Mouse (Mus musculus) liver, adult 2 months (tissue): ENCODE results near the gene Slc31a2. TPM values are rescaled to one million over a fixed set of nuclear protein-coding genes. Genes with fewer than 3 reads are reported as not detected.

Experiments
- DNase-seq: peaks from one replicate; pipeline ENCODE4 v3.0.0-alpha.2; 2011; ENCODE audit warnings: low read depth, low spot score; ENCODE audit errors: extremely low read depth
- H3K27ac ChIP-seq: fragments of 200-500 bp; replicated peaks from 2 replicates; pipeline ENCODE4 v1.5.1; 2012; ENCODE audit warnings: low read depth, mild to moderate bottlenecking, control low read depth, inconsistent platforms, low read length; ENCODE audit not compliant: insufficient read depth
- H3K27me3 ChIP-seq: fragments of 200-500 bp; 2 replicates; pipeline ENCODE4 v1.6.1; 2012; ENCODE audit warnings: mild to moderate bottlenecking, moderate library complexity, low read length, inconsistent platforms; ENCODE audit not compliant: control insufficient read depth, insufficient read depth
- H3K36me3 ChIP-seq: fragments of 200-500 bp; 2 replicates; pipeline ENCODE4 v1.6.1; 2012; ENCODE audit warnings: low read length, inconsistent platforms; ENCODE audit not compliant: control insufficient read depth, insufficient read depth
- H3K4me1 ChIP-seq: fragments of 200-500 bp; 2 replicates; pipeline ENCODE4 v1.6.1; 2011; ENCODE audit warnings: low read length; ENCODE audit not compliant: control insufficient read depth, insufficient read depth
- H3K4me3 ChIP-seq: fragments of 200-500 bp; 2 replicates; pipeline ENCODE4 v1.5.1; 2011; ENCODE audit warnings: low read depth, mild to moderate bottlenecking, control low read depth, low read length, moderate library complexity; ENCODE audit not compliant: insufficient read depth
- H3K79me2 ChIP-seq: fragments of 200-500 bp; 2 replicates; pipeline ENCODE4 v1.6.1; 2012; ENCODE audit warnings: inconsistent platforms, mild to moderate bottlenecking, low read length, moderate library complexity; ENCODE audit not compliant: control insufficient read depth, insufficient read depth
- H3K9ac ChIP-seq: fragments of 200-500 bp; 2 replicates; pipeline ENCODE4 v1.6.1; 2012; ENCODE audit warnings: low read depth, mild to moderate bottlenecking, control low read depth, inconsistent platforms, low read length
- CTCF ChIP-seq: fragments of 200-500 bp; IDR thresholded peaks from 2 replicates; pipeline ENCODE4 v1.5.1; 2011; ENCODE audit warnings: low read depth, low read length, control low read depth
- POLR2A ChIP-seq: fragments of 200-500 bp; IDR thresholded peaks from 2 replicates; pipeline ENCODE4 v1.6.1; 2011; ENCODE audit warnings: low read length, control low read depth; ENCODE audit not compliant: insufficient read depth; ENCODE audit errors: extremely low read depth
- WGBS: fragments of 180-500 bp; shearing (Covaris S2); methylation state at CpG from one replicate; pipeline ENCODE4 v1.1.7; 2018; 5-methylcytosine and 5-hydroxymethylcytosine counted together
- polyA plus RNA-seq: library from polyadenylated mRNA; depleted of rRNA; stranded (reverse); fragments of >200 nt; gene quantifications from 2 replicates; pipeline ENCODE4 v1.2.3, GENCODE M21; 2012
- total RNA-seq: library from RNA; depleted of rRNA; stranded (reverse); fragments of >200 nt; gene quantifications from 2 replicates; pipeline ENCODE4 v1.2.3, GENCODE M21; 2014

The Slc31a2 gene
- total and polyA plus RNA-seq, 2 experiments: 10.2 to 12.8 TPM

GRCm38 (mm10) chr4:62302795-62303194 is 40.4 kb downstream of the Slc31a2 start:
- H3K27ac ChIP-seq: no peak overlapping the region
- H3K36me3 ChIP-seq: peaks cover 78% of the 10 kb centered on the region
- no peak for DNase-seq
- no peak overlapping the region for H3K4me3 ChIP-seq
- 48% methylated on average over 2 of the region's 2 CpGs for WGBS
- no peaks in the 10 kb centered on the region for H3K4me1 ChIP-seq
- H3K27me3 ChIP-seq: no peaks in the 10 kb centered on the region
- TF ChIP-seq POLR2A (no peak), CTCF (no peak)
- H3K79me2 ChIP-seq: no peaks in the 10 kb centered on the region
- H3K9ac ChIP-seq: no peak overlapping the region

GRCm38 (mm10) chr4:62303288-62303687 is 40.9 kb downstream of the Slc31a2 start:
- no peak for DNase-seq
- peaks cover 78% of the 10 kb centered on the region for H3K36me3 ChIP-seq

DNA sequence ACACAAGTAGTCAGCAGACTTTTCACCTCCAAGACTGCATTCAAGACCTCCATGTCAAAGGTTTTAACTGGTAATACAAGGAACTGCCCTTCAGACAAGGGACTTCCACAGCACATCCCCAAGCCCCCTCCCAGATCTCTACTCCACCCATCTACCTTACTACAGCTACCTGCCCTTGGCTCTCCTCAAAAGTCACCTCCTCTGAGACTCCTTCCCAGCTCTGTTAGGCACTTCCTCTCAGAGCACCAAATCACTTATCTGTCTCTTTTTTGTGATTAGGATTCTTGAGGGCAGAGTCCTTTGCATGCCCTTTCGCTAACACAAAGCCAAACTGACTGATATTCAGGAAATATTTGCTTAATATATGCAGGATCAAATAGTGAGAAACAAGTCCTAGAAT is 43.9 kb downstream of the Slc31a2 start:
- H3K36me3 ChIP-seq: peaks cover 65% of the 10 kb centered on the region
- no peak for DNase-seq
- H3K9ac ChIP-seq: no peak overlapping the region
- H3K4me1 ChIP-seq: no peaks in the 10 kb centered on the region
- H3K4me3 ChIP-seq: no peak overlapping the region
- TF ChIP-seq CTCF: no peak
- no peak for TF ChIP-seq POLR2A
- H3K27ac ChIP-seq: no peak overlapping the region
- no peaks in the 10 kb centered on the region for H3K79me2 ChIP-seq
- WGBS: 81% methylated on average over 1 of the region's 1 CpGs
- no peaks in the 10 kb centered on the region for H3K27me3 ChIP-seq

More at GRCm38 (mm10) chr4:62303288-62303687, 40.9 kb downstream of the Slc31a2 start:
- TF ChIP-seq CTCF (no peak), POLR2A (no peak)
- H3K79me2 ChIP-seq: no peaks in the 10 kb centered on the region
- no peaks in the 10 kb centered on the region for H3K27me3 ChIP-seq
- WGBS: 84% methylated on average over 1 of the region's 1 CpGs
- H3K4me1 ChIP-seq: no peaks in the 10 kb centered on the region
- no peak overlapping the region for H3K4me3 ChIP-seq
- no peak overlapping the region for H3K9ac ChIP-seq
- H3K27ac ChIP-seq: no peak overlapping the region

GRCm38 (mm10) chr4:62306840-62307239 is 44.5 kb downstream of the Slc31a2 start:
- H3K79me2 ChIP-seq: no peaks in the 10 kb centered on the region
- 94% methylated on average over 4 of the region's 4 CpGs for WGBS
- no peak for TF ChIP-seq POLR2A
- no peak for TF ChIP-seq CTCF
- no peaks in the 10 kb centered on the region for H3K4me1 ChIP-seq
- no peak overlapping the region for H3K4me3 ChIP-seq
- H3K9ac ChIP-seq: no peak overlapping the region
- DNase-seq: no peak
- H3K27ac ChIP-seq: no peak overlapping the region
- no peaks in the 10 kb centered on the region for H3K27me3 ChIP-seq
- H3K36me3 ChIP-seq: peaks cover 65% of the 10 kb centered on the region

GRCm38 (mm10) chr4:62308406-62308805 is 46.0 kb downstream of the Slc31a2 start:
- TF ChIP-seq CTCF (no peak), POLR2A (no peak)
- H3K79me2 ChIP-seq: no peaks in the 10 kb centered on the region
- H3K4me1 ChIP-seq: no peaks in the 10 kb centered on the region; the same call in 1 of the 2 replicates
- H3K4me3 ChIP-seq: no peak overlapping the region
- no peak for DNase-seq
- H3K36me3 ChIP-seq: peaks cover 65% of the 10 kb centered on the region
- no peaks in the 10 kb centered on the region for H3K27me3 ChIP-seq
- H3K9ac ChIP-seq: no peak overlapping the region
- H3K27ac ChIP-seq: no peak overlapping the region

DNA sequence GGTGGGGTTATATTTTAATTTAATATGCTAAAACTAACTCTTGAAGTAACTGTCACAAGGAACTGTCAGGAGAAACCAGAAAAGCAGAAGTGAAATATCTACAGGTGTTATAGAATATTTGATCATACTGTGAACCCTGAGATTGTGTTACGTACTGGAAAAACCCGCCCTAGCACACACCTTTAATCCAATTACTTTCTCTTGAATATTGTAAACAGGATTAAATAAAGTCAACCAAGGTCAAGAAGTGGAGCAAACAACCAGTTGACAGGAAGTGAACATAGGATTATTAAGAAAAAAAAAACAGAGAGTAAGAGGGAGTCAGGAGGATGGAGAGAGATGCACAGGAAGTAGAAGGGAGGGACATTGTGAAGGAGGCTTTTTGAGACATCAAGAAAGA is 50.5 kb downstream of the Slc31a2 start:
- Histone ChIP-seq H3K4me1 (no peaks in the 10 kb centered on the region; the same call in 1 of the 2 replicates), H3K27me3 (no peaks in the 10 kb centered on the region), H3K4me3 (no peak overlapping the region), H3K79me2 (no peaks in the 10 kb centered on the region), H3K27ac (no peak overlapping the region), H3K9ac (no peak overlapping the region), H3K36me3 (peaks cover 60% of the 10 kb centered on the region)
- TF ChIP-seq CTCF (no peak), POLR2A (no peak)
- no peak for DNase-seq
- 99% methylated on average over 2 of the region's 2 CpGs for WGBS
